In the genomic region with DNA sequence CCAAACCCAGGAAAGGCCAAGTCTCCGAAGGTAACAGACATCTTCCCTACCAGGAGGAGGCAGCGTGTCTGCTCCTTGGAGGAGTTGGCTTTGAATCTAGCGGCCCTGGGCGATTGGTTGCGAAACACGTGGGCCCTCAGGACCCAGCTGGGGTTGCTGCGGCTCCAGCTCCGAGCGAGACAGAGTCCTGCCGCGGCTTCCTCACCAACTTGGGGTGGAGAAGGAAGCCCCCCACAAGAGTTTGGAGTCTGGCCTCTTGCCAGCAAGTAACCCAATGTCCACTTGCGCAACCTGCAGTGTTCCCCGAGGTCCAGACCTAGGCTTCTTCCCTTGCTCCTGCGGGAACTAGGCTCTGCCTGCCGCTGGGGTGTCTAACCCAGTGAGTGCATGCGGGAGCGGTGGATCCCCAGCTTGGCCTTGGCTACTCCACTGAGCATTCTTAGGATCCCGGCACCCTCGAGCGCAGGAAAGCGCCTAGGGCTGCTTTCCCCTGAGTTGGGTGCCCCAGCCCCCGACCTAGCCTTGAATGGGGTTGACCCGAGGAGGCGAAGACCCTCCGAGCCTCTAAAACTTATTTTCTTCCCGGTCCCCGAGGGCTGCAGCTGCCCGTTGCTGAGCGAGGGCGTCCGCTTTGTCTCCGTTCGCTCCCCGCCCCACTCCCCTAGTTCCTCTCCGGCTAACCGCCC, we compare ENCODE assay signal across 8 mouse cellular contexts. TPM values are rescaled to one million over a fixed set of nuclear protein-coding genes. Genes with fewer than 3 reads are reported as not detected.
DNase-seq lines count a peak whose midpoint lies in the region; ATAC-seq and TF ChIP-seq lines count a peak whose summit lies in the region.

No protein-coding gene starts in this region.

- no peak for TF ChIP-seq CTCF in E14TG2a.4 (conservative IDR thresholded peaks at IDR 0.05; ENCODE audit: low read length)

- peaks cover 29% of the 10 kb centered on the region for H3K36me3 ChIP-seq in E14TG2a.4 (ENCODE audit: insufficient read depth, low read length)
- H3K36me3 ChIP-seq in forebrain, embryonic 15.5 days = peaks cover 6% of the 10 kb centered on the region; the same call in 1 of the 2 replicates

- H3K4me3 ChIP-seq in E14TG2a.4 (replicated peaks; ENCODE audit: low read length) = peak overlapping the region; percentile 97
- H3K4me3 ChIP-seq in forebrain, embryonic 15.5 days = peak overlapping the region; percentile 96

- under 1% methylated on average over 36 of the region's 36 CpGs for WGBS in forebrain, embryonic 15.5 days

- peak; percentile 57 for ATAC-seq in forebrain, embryonic 15.5 days (replicated peaks)

- peaks cover 82% of the 10 kb centered on the region for H3K4me1 ChIP-seq in E14TG2a.4 (replicated peaks; ENCODE audit: low read depth, low read length)
- H3K4me1 ChIP-seq in forebrain, embryonic 15.5 days = peaks cover 59% of the 10 kb centered on the region

- peak overlapping the region; percentile 83 for H3K4me2 ChIP-seq in forebrain, embryonic 15.5 days (replicated peaks)

- peak; percentile 33 for DNase-seq in c-Kit-positive CD71-positive TER-119-negative erythroid progenitor cells, embryonic 14.5 days (ENCODE audit: low read depth)
- peak; percentile 75 to 83 for DNase-seq in heart, postnatal 36 days
- peak; percentile 68 to 71 for DNase-seq in layer of hippocampus, adult 8-10 months (ENCODE audit: low spot score in 2 of 2)
- DNase-seq in lung, postnatal 14 days = peak; percentile 78
- DNase-seq in ovary, postnatal 36 days (ENCODE audit: low spot score) = peak; percentile 80
- peak; percentile 63 to 67 for DNase-seq in urinary bladder, adult 18-20 months (ENCODE audit: low spot score in 2 of 2)

- H3K9ac ChIP-seq in forebrain, embryonic 15.5 days (replicated peaks) = peak overlapping the region; percentile 98

- H3K27ac ChIP-seq in forebrain, embryonic 15.5 days (replicated peaks) = peak overlapping the region; percentile 99

- intact Hi-C loops in heart, postnatal 36 days (cut with DNase I) = loop anchor here (2.0 to 5.0 kb wide), 4 partner anchors 97 to 537 kb away; no protein-coding TSS in a partner anchor

- H3K27me3 ChIP-seq in E14TG2a.4 (ENCODE audit: insufficient read depth, low read length) = no peaks in the 10 kb centered on the region
- H3K27me3 ChIP-seq in forebrain, embryonic 15.5 days = no peaks in the 10 kb centered on the region

- H3K9me3 ChIP-seq in E14TG2a.4 (ENCODE audit: low read length) = no peaks in the 10 kb centered on the region
- no peaks in the 10 kb centered on the region for H3K9me3 ChIP-seq in forebrain, embryonic 15.5 days

RNA-seq across cellular contexts. Expression of a gene that starts 0.5 kb away (rescaled TPM):
- polyA plus RNA-seq in forebrain, embryonic 15.5 days (2015; fragmentation: Nextera tagmentation; extraction: Ambion mirVana) = 82.4 and 103 TPM in 2 replicates
- 1 to 10 TPM; 4.7 to 8.1 TPM for total RNA-seq in heart, postnatal 36 days (2021)
- 100 to 1,000 TPM; 584 to 717 (median 649) TPM for total RNA-seq in layer of hippocampus, adult 8-10 months (2022)

RNA-seq across cellular contexts. Expression of a gene that starts 42.3 kb away (rescaled TPM):
- polyA plus RNA-seq in forebrain, embryonic 15.5 days (2015; fragmentation: Nextera tagmentation; extraction: Ambion mirVana) = 27.5 and 34.8 TPM in 2 replicates
- 10 to 100 TPM; 24.8 to 28.0 TPM for total RNA-seq in heart, postnatal 36 days (2021)
- total RNA-seq in layer of hippocampus, adult 8-10 months (2022) = 100 to 1,000 TPM; 114 to 546 (median 290) TPM

Comparison
In these comparisons a context has a peak if more than half of its experiments do, and no peak if none do; other contexts are left out.
1. Peak in every context shown above with its lines: DNase-seq, ATAC-seq, H3K4me3 ChIP-seq and H3K27ac ChIP-seq.
2. RNA of a gene that starts 0.5 kb away (total RNA-seq): 584 to 717 TPM in layer of hippocampus, adult 8-10 months; 4.7 to 8.1 TPM in heart, postnatal 36 days; every median in the first group is over 10 times any median in the second.